Mouse (Mus musculus) heart, postnatal 0 days (tissue): ENCODE measurements around the gene Xbp1. TPM values are rescaled to one million over a fixed set of nuclear protein-coding genes. Genes with fewer than 3 reads are reported as not detected.

Source experiments
- ATAC-seq: fragments of 200-750 bp; cut with Nextera tagmentation; 2 replicates; pipeline ENCODE4 v1.8.0; 2017; ENCODE audit warnings: low read depth, moderate number of reproducible peaks, moderate library complexity; ENCODE audit not compliant: insufficient read depth
- DNase-seq: peaks from one replicate; pipeline ENCODE4 v3.0.0-alpha.2; 2016; ENCODE audit warnings: low spot score
- H3K27ac ChIP-seq: fragments of 300-500 bp; sonication (generic); 2 replicates; pipeline ENCODE4 v1.5.1; 2014; ENCODE audit warnings: low read depth, mild to moderate bottlenecking
- H3K27me3 ChIP-seq: fragments of 300-500 bp; sonication (generic); 2 replicates; pipeline ENCODE4 v1.6.1; 2014; ENCODE audit warnings: low read length, mixed read lengths; ENCODE audit not compliant: control insufficient read depth, insufficient read depth
- H3K36me3 ChIP-seq: fragments of 300-500 bp; sonication (generic); replicated peaks from 2 replicates; pipeline ENCODE4 v1.6.1; 2014; ENCODE audit warnings: low read length, mixed read lengths; ENCODE audit not compliant: control insufficient read depth, insufficient read depth
- H3K4me1 ChIP-seq: fragments of 300-500 bp; sonication (generic); 2 replicates; pipeline ENCODE4 v1.6.1; 2014; ENCODE audit warnings: antibody characterized with exemption; ENCODE audit not compliant: control insufficient read depth, insufficient read depth
- H3K4me2 ChIP-seq: fragments of 300-500 bp; sonication (generic); 2 replicates; pipeline ENCODE4 v1.6.1; 2014; ENCODE audit warnings: low read depth, mild to moderate bottlenecking, low read length, moderate library complexity
- H3K4me3 ChIP-seq: fragments of 300-500 bp; sonication (generic); 2 replicates; pipeline ENCODE4 v1.5.1; 2014; ENCODE audit warnings: low read depth, low read length
- H3K9ac ChIP-seq: fragments of 300-500 bp; sonication (generic); replicated peaks from 2 replicates; pipeline ENCODE4 v1.6.1; 2014; ENCODE audit warnings: low read depth, low read length, mixed read lengths
- H3K9me3 ChIP-seq: fragments of 300-500 bp; sonication (generic); replicated peaks from 2 replicates; pipeline ENCODE4 v1.6.1; 2016; ENCODE audit warnings: low read length; ENCODE audit not compliant: control insufficient read depth
- CTCF ChIP-seq: IDR thresholded peaks from 2 replicates; pipeline ENCODE4 v1.5.1; 2016; ENCODE audit warnings: antibody characterized with exemption, control low read depth, low read depth
- EP300 ChIP-seq: IDR thresholded peaks from 2 replicates; pipeline ENCODE4 v1.6.1; 2016; ENCODE audit warnings: antibody characterized with exemption, low read depth
- WGBS: fragments of 180-500 bp; shearing (Covaris S2); extraction: QIAGEN DNeasy Blood & Tissue Kit; methylation state at CpG from one replicate; pipeline ENCODE4 v1.1.7; 2014; 5-methylcytosine and 5-hydroxymethylcytosine counted together
- polyA plus RNA-seq: library from polyadenylated mRNA; unstranded; fragments of >200 nt; fragmentation: Nextera tagmentation; extraction: Ambion mirVana; gene quantifications from 2 replicates; pipeline ENCODE4 v1.2.1, GENCODE M21; 2015
- total RNA-seq: library from RNA; depleted of rRNA; stranded (reverse); fragments of >200 nt; gene quantifications from 2 replicates; pipeline ENCODE4 v1.2.3, GENCODE M21; 2014; ENCODE audit warnings: low replicate concordance

The Xbp1 gene
- total and polyA plus RNA-seq, 2 experiments from 2014 or later, result 70.7 to 90.7 TPM

- H3K36me3 ChIP-seq, result no peaks in the 10 kb centered on the region
- no peak overlapping the region for H3K9ac ChIP-seq
- H3K4me3 ChIP-seq, result no peak overlapping the region
- H3K9me3 ChIP-seq, result no peaks in the 10 kb centered on the region
- DNase-seq, result peak; percentile 34
- peak overlapping the region; percentile 56 for H3K27ac ChIP-seq
- ATAC-seq, result no peak
- WGBS, result 64% methylated on average over 13 of the region's 13 CpGs
- H3K4me1 ChIP-seq, result no peaks in the 10 kb centered on the region
- TF ChIP-seq CTCF (no peak), EP300 (peak; percentile 24; the same call in 1 of the 2 replicates)
- H3K27me3 ChIP-seq, result no peaks in the 10 kb centered on the region
- H3K4me2 ChIP-seq, result no peak overlapping the region
These were observed 21.4 kb upstream of the Xbp1 start for GRCm38 (mm10) chr11:5498931-5499661.

DNA sequence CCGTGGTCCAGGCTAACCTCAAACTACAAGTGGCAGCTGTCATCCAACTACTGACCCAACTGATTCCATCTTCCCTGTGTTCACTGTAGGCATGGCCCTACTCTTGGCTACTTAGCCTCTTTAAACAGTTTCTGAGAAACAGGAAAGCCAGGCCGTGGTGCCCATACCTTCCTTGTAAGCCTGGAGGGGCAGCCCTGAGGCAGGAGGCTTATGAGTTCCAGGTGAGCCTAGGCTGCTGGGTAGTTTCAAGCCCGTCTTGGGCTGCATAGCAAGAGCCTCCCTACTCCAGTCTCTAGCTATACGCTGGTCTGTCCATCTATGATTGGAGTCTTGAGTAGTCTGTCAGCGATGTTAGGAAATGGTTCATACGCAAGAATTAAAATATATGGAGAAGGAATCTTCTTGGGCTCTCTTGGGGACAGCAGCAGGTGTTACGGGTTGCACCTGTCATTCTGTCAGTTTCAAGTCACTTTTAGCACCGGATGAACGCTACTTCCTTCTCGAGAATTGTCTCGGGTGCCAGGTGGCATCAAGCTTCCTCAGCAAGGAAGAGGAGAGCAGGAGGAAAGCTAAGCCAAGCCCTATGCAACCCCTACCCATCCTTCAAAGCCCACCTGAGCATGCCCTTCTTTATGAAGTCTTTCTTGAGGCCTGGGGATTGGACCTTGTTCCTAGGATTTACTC is 20.4 kb upstream of the Xbp1 start:
- DNase-seq (no peak), ATAC-seq (no peak)
- no peaks in the 10 kb centered on the region for H3K9me3 ChIP-seq
- H3K36me3 ChIP-seq, result no peaks in the 10 kb centered on the region
- H3K4me1 ChIP-seq, result no peaks in the 10 kb centered on the region
- 77% methylated on average over 11 of the region's 11 CpGs for WGBS
- no peak for TF ChIP-seq CTCF
- TF ChIP-seq EP300, result no peak
- H3K4me2 ChIP-seq, result no peak overlapping the region
- no peaks in the 10 kb centered on the region for H3K27me3 ChIP-seq
- H3K27ac ChIP-seq, result no peak overlapping the region
- H3K9ac ChIP-seq, result no peak overlapping the region
- H3K4me3 ChIP-seq, result no peak overlapping the region

GRCm38 (mm10) chr11:5500903-5501741 is 19.3 kb upstream of the Xbp1 start:
- H3K9ac ChIP-seq, result no peak overlapping the region
- WGBS, result 78% methylated on average over 13 of the region's 13 CpGs

GRCm38 (mm10) chr11:5502351-5503051 is 18.0 kb upstream of the Xbp1 start:
- no peaks in the 10 kb centered on the region for H3K27me3 ChIP-seq
- no peaks in the 10 kb centered on the region for H3K36me3 ChIP-seq
- H3K9me3 ChIP-seq, result no peaks in the 10 kb centered on the region
- no peak for DNase-seq
- H3K4me2 ChIP-seq, result no peak overlapping the region
- no peak for TF ChIP-seq EP300
- TF ChIP-seq CTCF, result no peak
- H3K4me3 ChIP-seq, result no peak overlapping the region
- no peak overlapping the region for H3K27ac ChIP-seq
- H3K4me1 ChIP-seq, result no peaks in the 10 kb centered on the region
- no peak for ATAC-seq
- no peak overlapping the region for H3K9ac ChIP-seq
- 84% methylated on average over 10 of the region's 10 CpGs for WGBS

More at GRCm38 (mm10) chr11:5500903-5501741, 19.3 kb upstream of the Xbp1 start:
- no peak for DNase-seq
- no peaks in the 10 kb centered on the region for H3K27me3 ChIP-seq
- no peak for TF ChIP-seq CTCF
- no peak for TF ChIP-seq EP300
- H3K9me3 ChIP-seq, result no peaks in the 10 kb centered on the region
- no peaks in the 10 kb centered on the region for H3K36me3 ChIP-seq
- H3K27ac ChIP-seq, result no peak overlapping the region
- ATAC-seq, result no peak
- H3K4me1 ChIP-seq, result no peaks in the 10 kb centered on the region
- no peak overlapping the region for H3K4me3 ChIP-seq
- no peak overlapping the region for H3K4me2 ChIP-seq

- Histone ChIP-seq H3K4me1 (no peaks in the 10 kb centered on the region), H3K27ac (peak overlapping the region; percentile 54), H3K4me2 (peak overlapping the region; percentile 50), H3K9ac (no peak overlapping the region), H3K36me3 (no peaks in the 10 kb centered on the region), H3K9me3 (no peaks in the 10 kb centered on the region), H3K4me3 (peak overlapping the region; percentile 32), H3K27me3 (no peaks in the 10 kb centered on the region)
- peak; percentile 80 for ATAC-seq
- TF ChIP-seq EP300 (no peak), CTCF (no peak)
- peak; percentile 84 for DNase-seq
- WGBS, result 15% methylated on average over 18 of the region's 18 CpGs
These were observed 14.4 kb upstream of the Xbp1 start for GRCm38 (mm10) chr11:5505856-5506575.
